Comparison of ENCODE assay signal across 10 mouse cellular contexts in genomic region chr12:97142720-97143119, GRCm38 (mm10).
"Had no signal": no experiment of that assay in that cellular context is flagged by ENCODE, and none has a peak within 500 bp of the region (broad histone marks: within the 10 kb centered on the region; RNA-seq: fewer than 3 reads in every experiment).

No protein-coding gene starts in this region.

- DNase-seq: lung, adult 18-20 months; lung, embryonic 14.5 days; lung, postnatal 10 days; lung, postnatal 4 days; midbrain, embryonic 14.5 days; right cerebral cortex, postnatal 25 days; thymus, adult 18-20 months; thymus, postnatal 14 days; thymus, postnatal 36 days had no signal

- ATAC-seq: midbrain, embryonic 16.5 days had no signal
